Mouse (Mus musculus) megakaryocyte, embryonic 14.5 days (primary cell): Measurements from ENCODE around the gene Il31ra.

Source experiments
- FLI1 ChIP-seq: IDR thresholded peaks from 2 replicates; pipeline ENCODE4 v1.6.1; 2012; ENCODE audit warnings: low read length, inconsistent platforms, mixed read lengths
- GATA1 ChIP-seq: IDR thresholded peaks from 3 replicates; pipeline ENCODE4 v1.6.1; 2012; ENCODE audit warnings: mixed read lengths, low read length, inconsistent platforms, borderline replicate concordance

DNA sequence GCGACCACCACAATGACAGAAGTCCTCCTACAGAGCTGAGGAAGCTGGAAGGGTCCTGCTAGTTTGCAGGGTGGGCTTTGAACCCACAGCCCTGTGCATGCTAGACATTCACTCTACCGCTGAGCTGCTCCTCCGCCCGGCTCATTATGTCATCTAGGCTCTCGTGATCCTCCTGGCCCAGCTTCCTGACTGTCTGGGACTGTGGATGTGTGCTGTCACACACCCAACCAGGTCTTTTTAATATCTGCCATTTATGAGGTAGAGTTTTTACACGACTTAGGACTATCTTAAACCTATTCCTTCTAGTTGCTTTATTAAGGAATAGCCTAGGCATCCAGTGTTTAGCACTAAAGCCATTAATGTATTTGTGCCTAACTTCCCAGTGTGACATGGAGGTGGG, 88.7 kb downstream of the Il31ra start:
- TF ChIP-seq GATA1 = no peak
- no peak for TF ChIP-seq FLI1
